Mouse (Mus musculus): ENCODE measurements around the gene Ubald2.

DNA sequence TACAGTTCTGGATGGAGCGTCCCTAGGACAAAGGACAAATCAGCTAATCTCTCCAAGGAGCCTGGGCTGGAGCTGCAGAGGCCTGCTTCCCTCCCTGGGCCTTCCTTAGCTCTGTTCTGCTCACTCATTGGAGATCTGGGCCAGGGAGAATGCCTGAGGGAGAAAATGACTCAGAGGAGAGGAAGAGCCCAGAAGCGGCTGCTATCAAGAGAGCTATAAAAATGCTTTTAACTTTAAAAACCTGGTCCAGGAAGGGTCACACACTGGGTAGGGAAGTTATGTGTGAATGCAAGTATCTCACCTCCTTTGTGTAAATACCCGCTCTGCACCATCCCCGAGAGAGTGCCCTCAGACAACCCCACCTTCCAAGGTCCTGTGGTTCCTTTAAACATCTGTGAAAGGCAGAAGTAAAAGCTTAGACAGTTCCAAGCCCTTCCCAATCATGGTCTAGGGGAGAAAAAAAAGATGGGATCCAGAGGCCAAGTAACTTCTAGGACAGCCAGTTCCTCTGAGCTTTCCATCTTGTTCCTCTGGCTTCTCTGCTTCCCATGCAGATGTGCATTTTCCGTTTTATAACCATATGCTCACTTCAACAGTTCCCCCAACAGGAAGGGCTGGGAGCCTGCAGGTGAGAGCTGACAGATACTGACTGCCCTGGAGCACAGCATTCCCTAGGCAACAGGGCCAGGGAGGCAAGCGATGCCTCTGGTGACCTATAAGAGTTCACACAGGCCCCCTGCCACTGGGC, 17.5 kb upstream of the Ubald2 start:
- no peak for TF ChIP-seq POLR2A (IDR thresholded peaks at IDR 0.05; ENCODE audit: extremely low read depth, insufficient read depth, low read length)
- TF ChIP-seq CTCF (IDR thresholded peaks at IDR 0.05; ENCODE audit: extremely low read depth, insufficient read depth, low read length), result no peak

All from cortical plate, adult 2 months (tissue).